Mouse (Mus musculus) spleen, postnatal 10 days (tissue): ENCODE data around the gene Olfr1150-ps1.

Experiments used
- DNase-seq, 2 experiments: peaks; one replicate each; pipeline ENCODE4 v3.0.0; 2021 to 2022; ENCODE audit warnings: low spot score in 2 of 2

Gene Olfr1150-ps1

DNA sequence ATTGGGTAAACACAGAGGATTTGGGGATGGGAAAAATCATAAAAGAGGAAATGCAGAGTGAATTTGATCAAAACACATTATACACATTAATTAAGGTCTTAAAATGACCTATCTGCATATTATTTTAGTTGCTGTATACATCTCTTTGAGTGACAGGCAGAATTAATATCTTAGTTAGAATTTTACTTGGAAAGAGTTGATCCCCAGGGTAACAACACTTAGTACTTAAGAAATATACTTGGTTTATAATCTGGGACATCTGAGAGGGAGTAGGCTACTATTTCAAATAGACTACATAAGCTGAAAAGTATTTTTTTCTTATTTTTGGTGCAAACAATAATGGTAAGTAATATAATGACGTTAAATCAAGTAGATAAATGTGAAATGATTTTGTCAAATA is at the start of gene Olfr1150-ps1:
Olfr1150-ps1 (plus strand) TSS at position 301 of the 400 bp plus-strand sequence.
- DNase-seq, result no peak

DNA sequence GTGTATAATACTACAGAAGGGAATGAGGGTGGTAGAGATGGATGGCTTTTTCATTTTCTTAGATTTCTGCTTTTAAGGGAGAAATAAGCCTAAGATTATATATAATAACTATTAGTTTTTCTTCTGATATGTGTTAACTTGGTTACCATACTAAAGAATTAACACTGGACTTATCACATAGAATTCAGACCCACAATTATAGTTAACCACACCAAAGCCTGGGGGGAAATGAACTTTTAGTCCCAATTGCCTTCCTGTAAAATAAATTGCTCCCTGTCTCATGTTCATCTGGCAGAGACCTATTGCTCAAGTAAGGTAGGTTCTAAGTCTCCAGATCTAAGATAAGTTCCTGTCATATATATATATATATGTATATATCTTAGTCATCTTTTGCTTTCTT is 43.5 kb upstream of the Olfr1150-ps1 start, which contains the start of gene Olfr1143:
Olfr1143 (plus strand) TSS at position 301 of the 400 bp plus-strand sequence.
- no peak for DNase-seq

DNA sequence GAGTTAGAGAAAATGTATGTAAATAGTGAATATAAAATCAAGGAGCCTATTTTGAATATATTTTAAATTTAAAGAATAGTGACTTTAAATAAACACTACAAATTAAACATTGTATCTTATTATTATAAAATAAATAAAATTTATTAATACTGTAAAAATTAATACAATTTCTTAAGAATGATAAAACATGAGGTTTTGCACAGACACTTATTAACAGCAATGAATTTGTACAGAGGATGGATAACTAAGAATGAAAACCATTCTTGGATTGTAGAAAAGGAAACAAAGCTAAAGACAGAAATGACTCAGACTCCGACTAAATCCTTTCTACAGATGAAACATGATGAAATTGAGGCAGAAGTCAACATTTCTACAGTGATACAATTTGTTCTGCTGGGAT is 34.3 kb upstream of the Olfr1150-ps1 start, which contains the start of gene Olfr1145:
Olfr1145 (plus strand) TSS at position 301 of the 400 bp plus-strand sequence.
- DNase-seq, result no peak

DNA sequence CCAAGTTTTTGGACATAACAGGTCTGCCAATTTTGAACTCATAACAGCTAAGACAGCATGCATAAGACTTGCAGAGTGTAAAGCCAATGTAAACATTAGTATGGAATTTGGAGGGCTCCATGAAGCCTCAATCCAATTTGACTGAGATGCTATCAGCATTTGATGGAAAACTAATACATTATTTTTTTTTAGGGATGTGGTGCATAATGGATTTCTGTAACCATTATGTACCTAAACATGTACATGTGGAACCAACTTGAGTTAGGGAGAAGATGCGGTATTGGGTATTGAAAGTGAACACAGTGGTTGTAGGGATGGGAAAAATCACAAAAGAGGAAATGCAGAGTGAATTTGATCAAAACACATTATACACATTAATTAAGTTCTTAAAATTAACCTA is 13.6 kb upstream of the Olfr1150-ps1 start, which contains the start of gene Olfr1148:
Olfr1148 (plus strand) TSS at position 301 of the 400 bp plus-strand sequence.
- DNase-seq, result no peak

DNA sequence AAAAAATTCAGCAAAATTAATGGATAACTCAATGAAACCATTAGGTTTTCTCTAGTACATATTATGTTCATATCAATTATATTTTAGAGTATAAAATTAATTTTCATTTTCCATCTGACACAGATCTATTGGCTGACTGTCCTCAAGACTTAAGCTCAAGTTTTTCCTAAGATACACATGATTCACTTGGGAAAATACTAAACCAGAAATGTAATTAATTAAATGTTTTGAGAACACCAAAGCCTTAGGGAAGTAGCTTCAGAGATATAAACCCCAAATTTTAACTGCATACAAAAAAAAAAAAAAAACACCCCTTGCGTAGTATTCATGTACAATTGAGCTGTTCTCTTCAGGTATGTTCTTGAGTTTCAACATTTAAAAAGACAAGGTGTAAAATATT is 11.8 kb downstream of the Olfr1150-ps1 start, which contains the start of gene Olfr1151:
Olfr1151 (plus strand) TSS at position 301 of the 400 bp plus-strand sequence.
- DNase-seq, result no peak

DNA sequence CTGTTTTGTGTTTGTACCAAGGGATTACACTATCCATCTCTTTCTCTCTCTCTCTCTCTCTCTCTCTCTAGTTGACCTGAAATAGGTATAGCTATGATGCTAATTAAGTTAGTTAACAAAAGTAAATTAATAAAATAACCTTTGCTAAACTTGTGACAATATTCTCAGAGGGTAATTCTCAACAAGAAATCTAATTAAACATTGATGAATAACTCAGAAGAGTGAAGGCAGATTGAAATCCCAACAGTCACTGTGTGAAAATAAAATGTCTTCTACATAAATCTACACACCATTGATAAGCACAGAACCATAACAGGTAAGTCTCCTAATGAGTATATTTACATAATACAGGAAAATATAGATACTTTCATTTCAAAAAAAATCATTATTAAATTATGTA is 22.4 kb downstream of the Olfr1150-ps1 start, which contains the start of gene Olfr1152:
Olfr1152 (plus strand) TSS at position 301 of the 400 bp plus-strand sequence.
- DNase-seq, result no peak

DNA sequence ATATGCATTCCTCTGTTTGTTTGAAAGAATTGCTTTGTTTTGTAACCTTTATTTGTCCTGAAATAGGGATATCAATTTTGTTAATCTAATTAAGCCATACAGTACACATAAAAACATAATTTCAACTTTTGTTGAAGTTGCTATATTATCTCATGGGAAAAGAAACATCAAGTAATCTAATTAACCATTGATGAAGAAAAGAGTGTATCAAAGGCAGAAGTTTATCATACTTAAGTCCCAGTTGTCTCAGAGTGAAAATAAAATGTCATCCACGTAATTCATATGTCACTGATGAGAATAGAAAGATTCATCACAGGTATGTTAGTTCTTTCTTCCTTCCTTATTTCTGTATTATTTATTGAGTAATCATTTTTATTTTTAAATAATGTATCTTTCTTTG is 50.9 kb downstream of the Olfr1150-ps1 start, which contains the start of gene Olfr1153:
Olfr1153 (plus strand) TSS at position 301 of the 400 bp plus-strand sequence.
- DNase-seq, result no peak
